13 mouse cellular contexts compared by ENCODE assay signal in genomic region chr7:17009326-17010009, GRCm38 (mm10). TPM values are rescaled to one million over a fixed set of nuclear protein-coding genes. Genes with fewer than 3 reads are reported as not detected.
DNase-seq lines count a peak whose midpoint lies in the region; ATAC-seq lines count a peak whose summit lies in the region.
"Had no signal": no experiment of that assay in that cellular context is flagged by ENCODE, and none has a peak within 500 bp of the region (broad histone marks: within the 10 kb centered on the region; RNA-seq: fewer than 3 reads in every experiment).

No protein-coding gene starts in this region.

- peak; percentile 42 for DNase-seq in 416B (ENCODE audit: low read depth)
- DNase-seq in CD4-positive, CD25-positive, alpha-beta regulatory T cell, adult 2 months (ENCODE audit: low read depth, low spot score) = peak; percentile 69
- peak; percentile 68 to 69 for DNase-seq in thymus, postnatal 10 days (ENCODE audit: low spot score in 2 of 2)
- no peak for DNase-seq in lung, postnatal 25 days (ENCODE audit: low spot score)
- no peak for DNase-seq in embryo, embryonic 9.5 days (ENCODE audit: extremely low spot score)
- DNase-seq in kidney, postnatal 14 days = no peak
- DNase-seq: adrenal gland, adult 8-10 months; forebrain, postnatal 0 days; gastrocnemius, adult 2 months; retina, postnatal 1 day had no signal

- ATAC-seq in inflammation-experienced regulatory T-cells, adult 6 months = peak; percentile 90
- ATAC-seq: forebrain, postnatal 0 days; intestine, embryonic 16.5 days; lung, postnatal 0 days had no signal

RNA-seq across cellular contexts. Expression of gene Ccdc8, which starts 17.0 kb away (rescaled TPM):
- polyA plus RNA-seq in inflammation-experienced regulatory T-cells, adult 6 months (2017; shearing (Covaris generic)) = under 1 TPM in 2 of 3 experiments, not detected in 1; 0.09 to 0.15 TPM

RNA-seq across cellular contexts. Expression of gene Ppp5c, which starts 18.3 kb away (rescaled TPM):
- polyA plus RNA-seq in inflammation-experienced regulatory T-cells, adult 6 months (2017; shearing (Covaris generic)) = 10 to 100 TPM; 55.1 to 67.1 (median 62.0) TPM

RNA-seq across cellular contexts. Expression of gene Gm42372, which starts 26.6 kb away (rescaled TPM):
- 1 to 10 TPM; 3.7 to 5.7 (median 5.2) TPM for polyA plus RNA-seq in inflammation-experienced regulatory T-cells, adult 6 months (2017; shearing (Covaris generic))

RNA-seq across cellular contexts. Expression of gene Pnmal1, which starts 50.0 kb away (rescaled TPM):
- not detected for polyA plus RNA-seq in inflammation-experienced regulatory T-cells, adult 6 months (2017; shearing (Covaris generic))
- polyA plus RNA-seq: lung, postnatal 0 days had no signal

RNA-seq across cellular contexts. Expression of gene Hif3a, which starts 52.8 kb away (rescaled TPM):
- under 1 TPM in 2 of 3 experiments, not detected in 1; 0.42 to 0.47 TPM for polyA plus RNA-seq in inflammation-experienced regulatory T-cells, adult 6 months (2017; shearing (Covaris generic))

Comparison
In these comparisons a context has a peak if more than half of its experiments do, and no peak if none do; other contexts are left out.
1. DNase-seq: peak in 416B (single experiment), CD4-positive, CD25-positive, alpha-beta regulatory T cell, adult 2 months (single experiment) and thymus, postnatal 10 days (2 of 2); none in lung, postnatal 25 days (single experiment), embryo, embryonic 9.5 days (single experiment) and kidney, postnatal 14 days (single experiment).